Mouse (Mus musculus) naive thymus-derived CD4-positive, alpha-beta T cell, adult 2 months (primary cell): ENCODE results near the gene Tmc3.

ENCODE experiments used
- DNase-seq: peaks from one replicate; pipeline ENCODE4 v3.0.0-alpha.2; 2011; ENCODE audit warnings: low read depth

Tmc3 gene

DNA sequence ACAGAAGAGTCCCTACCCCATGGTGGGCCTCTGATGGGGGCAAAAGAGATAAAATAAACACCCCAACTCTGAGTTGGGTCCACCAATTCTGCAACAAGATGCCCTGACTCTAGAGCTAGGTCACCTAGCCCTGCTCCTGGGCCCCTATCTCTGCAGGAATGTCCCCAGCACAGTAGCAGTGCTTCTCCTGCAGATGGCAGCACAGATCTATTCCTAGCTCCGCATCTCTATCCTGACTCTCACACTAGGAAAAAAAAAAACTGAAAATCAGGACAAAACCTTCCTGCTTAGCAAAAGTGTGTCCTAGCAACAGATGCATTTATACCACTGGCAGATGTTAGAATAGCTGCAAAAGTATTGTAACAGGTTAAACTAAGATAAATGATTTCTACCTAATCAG lies 84.0 kb downstream of the Tmc3 start:
- DNase-seq = peak; percentile 29

DNA sequence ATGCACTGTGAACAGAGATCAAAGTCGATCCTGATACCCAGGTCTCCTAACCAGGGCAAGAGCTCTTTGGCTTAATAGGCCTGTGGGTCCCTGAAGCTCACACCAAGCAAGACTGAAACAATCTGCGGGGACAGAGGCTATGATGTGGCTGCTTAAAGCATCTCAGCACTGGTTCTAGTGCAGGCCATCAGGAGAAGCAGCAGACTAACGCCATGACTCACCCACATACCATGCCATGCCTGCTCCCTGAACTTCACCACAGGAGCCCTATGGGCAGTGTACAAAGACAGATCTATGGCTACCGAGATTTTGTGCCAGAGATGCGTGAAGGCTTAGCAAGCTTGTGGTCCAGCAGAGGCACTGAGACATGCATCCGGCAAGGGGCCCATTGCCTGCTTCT lies 86.8 kb downstream of the Tmc3 start:
- DNase-seq = no peak
